Mouse (Mus musculus): ENCODE data around the gene Slc35a1. TPM values are rescaled to one million over a fixed set of nuclear protein-coding genes. Genes with fewer than 3 reads are reported as not detected.
A peak's percentile ranks its signal among the peaks of the same experiment; 100 is the strongest.
"Not testable (repeated sequence)": the region's sequence is repeated elsewhere in the genome, so short reads cannot be mapped to it uniquely, and the experiment has no call there.

Slc35a1 gene
- total and polyA plus RNA-seq, 3 experiments = 18.2 to 26.2 (median 19.7) TPM

DNA sequence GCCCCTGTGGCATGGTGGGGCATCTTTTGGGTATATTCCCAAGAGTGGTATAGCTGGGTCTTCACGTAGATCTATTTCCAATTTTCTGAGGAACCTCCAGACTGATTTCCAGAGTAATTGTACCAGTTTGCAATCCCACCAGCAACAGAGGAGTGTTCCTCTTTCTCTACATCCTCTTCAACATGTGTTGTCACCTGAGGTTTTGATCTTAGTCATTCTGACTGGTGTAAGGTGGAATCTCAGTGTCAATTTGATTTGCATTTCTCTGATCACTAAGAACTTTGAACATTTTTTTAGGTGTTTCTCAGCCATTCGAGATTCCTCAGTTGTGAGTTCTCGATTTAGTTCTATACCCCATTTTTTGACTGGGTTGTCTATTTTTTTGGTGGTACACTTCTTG is 38.5 kb upstream of the Slc35a1 start:
- TF ChIP-seq EP300 (IDR thresholded peaks at IDR 0.05; ENCODE audit: low read length) = peak; percentile 60
- peak; percentile 46; the same call in 1 of the 2 replicates for TF ChIP-seq IRF4 (IDR thresholded peaks at IDR 0.05; ENCODE audit: low read depth, low read length)
- TF ChIP-seq BHLHE40 (IDR thresholded peaks at IDR 0.05; ENCODE audit: low read depth, low read length) = peak; percentile 72
- TF ChIP-seq JUND (conservative IDR thresholded peaks at IDR 0.05; ENCODE audit: low read depth, low read length) = 0 out of 2 replicates have a peak, but pooled peaks have one; percentile 52
- peak; percentile 39; the same call in 1 of the 2 replicates for TF ChIP-seq JUN (IDR thresholded peaks at IDR 0.05; ENCODE audit: insufficient read depth, low read depth, low read length)
- H3K27ac ChIP-seq (ENCODE audit: insufficient read depth, low read depth); in situ Hi-C loops (cut with MboI; ENCODE audit: low pct_ligation_motif_present, low pct_unique_long_range_greater_than_20kb, low sequenced_read_pairs); H3K79me2 ChIP-seq (replicated peaks; ENCODE audit: control insufficient read depth, extremely low read depth, insufficient read depth, poor library complexity, severe bottlenecking); H3K9ac ChIP-seq (ENCODE audit: insufficient read depth, low read depth); dilution Hi-C loops (cut with MboI; ENCODE audit: extremely low pct_ligation_motif_present, extremely low pct_unique_long_range_greater_than_20kb, low sequenced_read_pairs); H3K27me3 ChIP-seq (replicated peaks); H3K4me2 ChIP-seq (ENCODE audit: insufficient read depth, low read depth, poor library complexity, severe bottlenecking); H3K9me3 ChIP-seq (replicated peaks; ENCODE audit: low read length); H3K4me3 ChIP-seq (replicated peaks in 1 of 3; ENCODE audit: low read depth in 2 of 3, low read length in 2 of 3, poor library complexity in 1 of 3); H3K36me3 ChIP-seq (replicated peaks in 1 of 2; ENCODE audit: control insufficient read depth in 1 of 2, insufficient read depth in 1 of 2, low read length in 1 of 2): not testable (repeated sequence)
- DNase-seq (ENCODE audit: extremely low read depth) = peak; percentile 6
- peaks cover 0 to 12% of the 10 kb centered on the region in 2 experiments; a peak in 2 of 4 replicates for H3K4me1 ChIP-seq (ENCODE audit: control insufficient read depth in 1 of 2, insufficient read depth in 2 of 2)

DNA sequence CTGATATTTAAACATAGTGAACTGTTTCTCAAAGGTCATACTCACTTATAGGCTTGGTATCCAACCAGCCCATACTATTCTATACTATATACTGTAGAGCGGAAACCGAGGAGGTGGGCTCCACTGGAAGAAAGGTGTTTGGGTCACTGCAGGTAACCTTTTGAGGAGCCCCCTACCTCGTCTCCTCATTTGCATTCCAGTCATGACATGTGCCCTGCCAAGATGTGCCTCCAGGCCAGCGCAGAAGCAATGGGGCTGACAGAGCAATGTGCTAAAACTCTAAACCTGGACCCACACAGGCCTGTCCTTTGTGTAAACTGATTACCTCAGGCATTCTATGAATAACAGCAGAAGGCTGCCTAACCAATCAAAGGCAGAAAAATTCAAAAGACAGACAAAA is 37.1 kb upstream of the Slc35a1 start:
- H3K4me2 ChIP-seq (ENCODE audit: insufficient read depth, low read depth, poor library complexity, severe bottlenecking) = no peak overlapping the region
- no peak overlapping the region for H3K27ac ChIP-seq (ENCODE audit: insufficient read depth, low read depth)
- TF ChIP-seq RCOR1 (conservative IDR thresholded peaks at IDR 0.05; ENCODE audit: low read depth, low read length) (no peak), SIN3A (IDR thresholded peaks at IDR 0.05; ENCODE audit: low read length) (no peak), ELF1 (IDR thresholded peaks at IDR 0.05; ENCODE audit: low read depth, low read length) (no peak), POLR2A (IDR thresholded peaks at IDR 0.05; ENCODE audit: low read depth, low read length) (no peak), USF1 (IDR thresholded peaks at IDR 0.05; ENCODE audit: low read depth, low read length) (no peak), ZKSCAN1 (IDR thresholded peaks at IDR 0.05; ENCODE audit: borderline replicate concordance, low read depth, low read length) (no peak), CHD2 (IDR thresholded peaks at IDR 0.05; ENCODE audit: low read length) (no peak), MAFK (IDR thresholded peaks at IDR 0.05; ENCODE audit: insufficient replicate concordance, low read length) (no peak), JUN (IDR thresholded peaks at IDR 0.05; ENCODE audit: insufficient read depth, low read depth, low read length) (no peak), HCFC1 (IDR thresholded peaks at IDR 0.05; ENCODE audit: low read depth, low read length) (no peak), MAX (IDR thresholded peaks at IDR 0.05; ENCODE audit: low read length) (no peak), MXI1 (IDR thresholded peaks at IDR 0.05; ENCODE audit: low read depth, low read length) (no peak), UBTF (IDR thresholded peaks at IDR 0.05; ENCODE audit: low read depth, low read length) (no peak), POLR2AphosphoS2 (IDR thresholded peaks at IDR 0.05; ENCODE audit: low read depth, low read length) (no peak), JUND (conservative IDR thresholded peaks at IDR 0.05; ENCODE audit: low read depth, low read length) (no peak), ETS1 (conservative IDR thresholded peaks at IDR 0.05; ENCODE audit: low read depth, low read length) (no peak), ZMIZ1 (IDR thresholded peaks at IDR 0.05; ENCODE audit: low read depth, low read length) (no peak), MYC (IDR thresholded peaks at IDR 0.05; ENCODE audit: low read depth, low read length) (no peak), ZC3H11A (IDR thresholded peaks at IDR 0.05; ENCODE audit: low read depth, low read length) (no peak)
- no peaks in the 10 kb centered on the region for H3K79me2 ChIP-seq (replicated peaks; ENCODE audit: control insufficient read depth, extremely low read depth, insufficient read depth, poor library complexity, severe bottlenecking)
- dilution Hi-C loops (cut with MboI; ENCODE audit: extremely low pct_ligation_motif_present, extremely low pct_unique_long_range_greater_than_20kb, low sequenced_read_pairs) = no loop called here
- peaks cover 9% of the 10 kb centered on the region for H3K9me3 ChIP-seq (replicated peaks; ENCODE audit: low read length)
- H3K4me1 ChIP-seq (ENCODE audit: control insufficient read depth in 1 of 2, insufficient read depth in 2 of 2) = peaks cover 0 to 4% of the 10 kb centered on the region in 2 experiments; a peak in 1 of 4 replicates
- in situ Hi-C loops (cut with MboI; ENCODE audit: low pct_ligation_motif_present, low pct_unique_long_range_greater_than_20kb, low sequenced_read_pairs) = no loop called here
- H3K36me3 ChIP-seq (replicated peaks in 1 of 2; ENCODE audit: control insufficient read depth in 1 of 2, insufficient read depth in 1 of 2, low read length in 1 of 2) = no peaks in the 10 kb centered on the region
- no peak overlapping the region for H3K9ac ChIP-seq (ENCODE audit: insufficient read depth, low read depth)
- no peak for DNase-seq (ENCODE audit: extremely low read depth)
- no peaks in the 10 kb centered on the region for H3K27me3 ChIP-seq (replicated peaks)
- H3K4me3 ChIP-seq (replicated peaks in 1 of 3; ENCODE audit: low read depth in 2 of 3, low read length in 2 of 3, poor library complexity in 1 of 3) = no peak overlapping the region
